Mouse (Mus musculus): ENCODE measurements around the gene Sh2d5.
A peak's percentile ranks its signal among the peaks of the same experiment; 100 is the strongest.

DNA sequence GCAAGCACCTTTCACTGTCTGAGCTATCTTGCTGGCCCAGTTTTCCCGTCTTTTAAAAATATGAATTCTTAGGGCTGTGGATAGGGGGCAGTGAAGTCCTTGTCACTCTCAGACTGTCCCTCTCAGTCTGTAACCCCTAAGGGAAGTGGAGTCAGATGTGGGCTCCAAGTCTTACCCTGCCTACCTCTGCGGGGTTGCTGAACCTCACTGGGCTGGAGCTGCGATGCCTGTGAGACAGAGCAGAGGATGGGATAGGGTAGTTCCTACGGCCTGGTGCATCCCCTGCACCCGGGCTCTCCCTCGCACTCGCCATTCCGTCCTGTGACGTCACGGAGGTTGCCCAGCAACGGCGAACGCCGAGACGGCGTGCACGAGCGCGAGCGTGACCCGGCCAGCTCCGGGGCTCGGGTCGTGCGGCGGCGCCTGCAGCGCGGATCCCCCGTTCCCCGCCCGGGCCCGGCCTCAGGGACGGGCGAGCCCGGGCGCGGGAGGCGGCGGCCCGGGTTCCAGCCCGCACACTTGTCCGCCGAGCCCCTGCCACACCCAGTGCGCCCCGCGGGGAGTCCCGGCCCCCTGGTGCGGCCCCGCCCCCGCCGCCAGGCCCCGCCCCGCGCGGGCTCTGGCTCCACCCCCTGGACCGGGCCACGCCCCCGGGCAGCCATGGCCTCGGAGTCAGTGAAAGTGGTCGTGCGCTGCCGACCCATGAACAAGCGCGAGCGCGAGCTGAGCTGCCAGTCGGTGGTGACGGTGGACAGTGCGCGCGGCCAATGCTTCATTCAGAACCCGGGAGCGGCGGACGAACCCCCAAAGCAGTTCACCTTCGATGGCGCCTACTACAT, 11.9 kb downstream of the Sh2d5 start:
- TF ChIP-seq CTCF (IDR thresholded peaks at IDR 0.05; ENCODE audit: low read depth) = peak; percentile 47
- TF ChIP-seq EP300 (IDR thresholded peaks at IDR 0.05; ENCODE audit: low read depth) = no peak

Data from liver, postnatal 0 days (tissue).